Mouse (Mus musculus) embryonic fibroblast, embryonic 13.5 days (primary cell): ENCODE data around the gene D630039A03Rik. TPM values are rescaled to one million over a fixed set of nuclear protein-coding genes. Genes with fewer than 3 reads are reported as not detected.

Experiments
- H3K27ac ChIP-seq: 2 replicates; pipeline ENCODE4 v1.5.1; 2012; ENCODE audit warnings: low read length, control low read depth, inconsistent platforms; ENCODE audit not compliant: insufficient read depth
- H3K4me1 ChIP-seq: 2 replicates; pipeline ENCODE4 v1.6.1; 2011; ENCODE audit warnings: low read length; ENCODE audit not compliant: control insufficient read depth, insufficient read depth
- H3K4me3 ChIP-seq: 2 replicates; pipeline ENCODE4 v1.5.1; 2011; ENCODE audit warnings: mild to moderate bottlenecking, control low read depth, low read length; ENCODE audit not compliant: insufficient read depth
- CTCF ChIP-seq: IDR thresholded peaks from 2 replicates; pipeline ENCODE4 v1.5.1; 2011; ENCODE audit warnings: mild to moderate bottlenecking, control low read depth, low read length, moderate library complexity, borderline replicate concordance; ENCODE audit not compliant: insufficient read depth
- POLR2A ChIP-seq: IDR thresholded peaks from 2 replicates; pipeline ENCODE4 v1.6.1; 2011; ENCODE audit warnings: low read depth, mild to moderate bottlenecking, control low read depth, low read length, moderate library complexity
- polyA plus RNA-seq: library from polyadenylated mRNA; stranded (reverse); fragments of >200 nt; gene quantifications from 2 replicates; pipeline ENCODE4 v1.2.4, GENCODE M21; 2011; ENCODE audit warnings: low read depth; ENCODE audit not compliant: missing spikeins, insufficient read length

Gene D630039A03Rik
- not detected in 2 replicates for polyA plus RNA-seq

DNA sequence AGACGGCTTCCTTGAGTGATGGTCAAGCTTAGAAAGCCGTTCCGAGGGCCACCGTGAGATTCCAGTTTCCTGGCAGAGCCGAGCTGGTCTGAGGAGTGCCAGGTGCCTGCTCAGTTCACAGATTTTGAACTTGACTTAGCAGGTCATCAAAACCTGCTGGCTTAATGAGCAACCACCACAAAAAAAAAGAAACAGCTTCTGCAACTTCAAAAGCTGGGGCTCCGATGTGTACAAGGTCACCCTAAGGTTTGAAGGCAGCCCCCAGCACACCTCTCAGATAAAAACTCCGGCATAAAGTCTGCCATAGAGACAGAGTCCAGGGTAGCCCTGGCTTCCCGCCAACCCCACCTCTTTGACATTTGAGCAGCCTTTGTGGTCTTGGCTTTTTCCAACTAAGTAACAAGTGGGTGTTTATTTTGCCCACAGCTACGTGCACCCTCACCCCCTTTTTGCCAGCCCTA is at the start of gene D630039A03Rik:
D630039A03Rik (minus strand) TSS at position 97 of the 461 bp plus-strand sequence.
- Histone ChIP-seq H3K4me1 (no peaks in the 10 kb centered on the region), H3K4me3 (no peak within 1 kb of the TSS), H3K27ac (no peak within 1 kb of the TSS)
- TF ChIP-seq CTCF (no peak), POLR2A (no peak)

GRCm38 (mm10) chr4:57965516-57965915 is 49.4 kb upstream of the D630039A03Rik start:
- H3K4me1 ChIP-seq = peaks cover 3% of the 10 kb centered on the region; the same call in 1 of the 2 replicates
- no peak overlapping the region for H3K4me3 ChIP-seq
- H3K27ac ChIP-seq = no peak overlapping the region
- TF ChIP-seq POLR2A (no peak), CTCF (no peak)

DNA sequence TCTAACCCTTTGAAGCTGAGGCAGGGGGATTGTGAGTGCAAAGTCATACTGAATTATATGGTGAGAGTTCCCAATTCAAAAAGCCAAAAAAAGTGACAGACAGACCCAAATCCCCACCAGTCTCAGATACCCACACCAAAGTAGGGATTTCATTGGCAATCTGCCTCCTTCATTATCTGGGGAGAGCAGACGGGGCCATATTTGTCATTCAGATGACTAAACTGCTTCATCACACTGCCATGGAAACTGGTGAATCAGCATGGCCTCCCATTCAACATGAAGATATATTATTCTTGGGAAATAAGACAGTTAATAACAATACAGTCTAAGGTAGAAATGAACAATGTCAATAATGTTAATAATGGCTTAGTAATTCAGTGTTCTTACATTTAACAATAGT is 48.0 kb upstream of the D630039A03Rik start:
- peaks cover 3% of the 10 kb centered on the region; the same call in 1 of the 2 replicates for H3K4me1 ChIP-seq
- no peak overlapping the region for H3K27ac ChIP-seq
- no peak for TF ChIP-seq POLR2A
- TF ChIP-seq CTCF = no peak
- no peak overlapping the region for H3K4me3 ChIP-seq

- no peak for TF ChIP-seq POLR2A
- no peak for TF ChIP-seq CTCF
- H3K27ac ChIP-seq = no peak overlapping the region
- no peak overlapping the region for H3K4me3 ChIP-seq
- H3K4me1 ChIP-seq = peaks cover 16% of the 10 kb centered on the region
These were observed 43.0 kb upstream of the D630039A03Rik start for GRCm38 (mm10) chr4:57959056-57959455.

- TF ChIP-seq CTCF = no peak
- TF ChIP-seq POLR2A = no peak
- no peak overlapping the region for H3K4me3 ChIP-seq
- no peak overlapping the region for H3K27ac ChIP-seq
- peaks cover 15% of the 10 kb centered on the region for H3K4me1 ChIP-seq
These were observed 42.0 kb upstream of the D630039A03Rik start for GRCm38 (mm10) chr4:57958098-57958497.

- H3K27ac ChIP-seq = peak overlapping the region; percentile 95
- peaks cover 15% of the 10 kb centered on the region for H3K4me1 ChIP-seq
- H3K4me3 ChIP-seq = peak overlapping the region; percentile 20
- no peak for TF ChIP-seq CTCF
- TF ChIP-seq POLR2A = no peak; the same call in 1 of the 2 replicates
These were observed 41.3 kb upstream of the D630039A03Rik start for GRCm38 (mm10) chr4:57957200-57958085.

GRCm38 (mm10) chr4:57956029-57956960 is 40.2 kb upstream of the D630039A03Rik start, which contains the start of gene Txn1:
Txn1 (minus strand) TSS chr4:57956411.
- TF ChIP-seq POLR2A = peak; percentile 98
- no peak for TF ChIP-seq CTCF
- H3K4me3 ChIP-seq = peak within 1 kb of the TSS; percentile 82
- H3K27ac ChIP-seq = peak within 1 kb of the TSS; percentile 95
- peaks cover 15% of the 10 kb centered on the region for H3K4me1 ChIP-seq

DNA sequence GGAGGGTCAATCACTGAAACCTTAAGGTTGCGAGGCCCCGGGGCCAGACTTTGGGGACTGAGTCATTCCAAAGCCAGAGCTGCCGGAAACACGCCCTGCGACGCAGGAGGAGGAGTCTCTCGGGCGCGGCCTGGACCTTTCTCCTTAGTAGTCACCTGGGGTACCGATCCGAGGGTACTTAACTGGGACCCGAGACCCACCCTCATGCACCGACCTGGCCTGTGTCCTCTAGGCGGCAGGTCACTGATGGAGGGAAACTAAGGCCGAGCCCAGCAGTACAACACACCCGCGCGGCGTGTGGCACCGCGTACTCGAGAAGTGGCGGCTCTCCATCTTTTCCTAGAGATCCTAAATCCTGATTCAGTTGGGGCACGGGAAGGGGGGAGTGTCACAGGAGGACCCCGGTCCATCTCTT is 39.5 kb upstream of the D630039A03Rik start:
- Histone ChIP-seq H3K27ac (peak overlapping the region; percentile 58), H3K4me3 (peak overlapping the region; percentile 82), H3K4me1 (peaks cover 15% of the 10 kb centered on the region)
- TF ChIP-seq CTCF = no peak
- peak; percentile 63 for TF ChIP-seq POLR2A

GRCm38 (mm10) chr4:57954991-57955390 is 38.9 kb upstream of the D630039A03Rik start:
- H3K4me3 ChIP-seq = peak overlapping the region; percentile 82
- H3K27ac ChIP-seq = peak overlapping the region; percentile 58; the same call in 1 of the 2 replicates
- no peak for TF ChIP-seq POLR2A
- no peak for TF ChIP-seq CTCF
- H3K4me1 ChIP-seq = peaks cover 15% of the 10 kb centered on the region

GRCm38 (mm10) chr4:57954580-57954979 is 38.5 kb upstream of the D630039A03Rik start:
- H3K27ac ChIP-seq = no peak overlapping the region
- TF ChIP-seq POLR2A (no peak), CTCF (no peak)
- H3K4me1 ChIP-seq = peaks cover 15% of the 10 kb centered on the region
- H3K4me3 ChIP-seq = peak overlapping the region; percentile 82
